Mouse (Mus musculus) olfactory bulb, adult 2 months (tissue): ENCODE measurements around the gene Cfl1.

Experiments used
- CTCF ChIP-seq: fragments of 200-500 bp; IDR thresholded peaks from 2 replicates; pipeline ENCODE4 v1.5.1; 2012; ENCODE audit warnings: low read depth, mild to moderate bottlenecking, low read length, moderate library complexity; ENCODE audit not compliant: insufficient read depth
- POLR2A ChIP-seq: fragments of 200-500 bp; IDR thresholded peaks from 2 replicates; pipeline ENCODE4 v1.6.1; 2012; ENCODE audit warnings: mild to moderate bottlenecking, low read depth, low read length, moderate library complexity; ENCODE audit not compliant: insufficient read depth

- TF ChIP-seq CTCF (no peak), POLR2A (no peak)
Observed at GRCm38 (mm10) chr19:5455037-5455436, 35.2 kb upstream of the Cfl1 start.
